Mouse (Mus musculus) embryonic facial prominence, embryonic 15.5 days (tissue): ENCODE measurements at regions not wholly inside any gene's neighbourhood (a gene's known extent, or its start where the extent isn't known, plus 50 kb on each side); places are given as distances from the start of the nearest gene placed in this dataset.

ENCODE experiments used
- ATAC-seq: fragments of 200-750 bp; cut with Nextera tagmentation; 2 replicates; pipeline ENCODE4 v1.8.0; 2017; ENCODE audit warnings: low read depth, moderate TSS enrichment; ENCODE audit not compliant: insufficient number of reproducible peaks, low FRiP score, low TSS enrichment
- H3K27ac ChIP-seq: fragments of 300-500 bp; sonication (generic); replicated peaks from 2 replicates; pipeline ENCODE4 v1.5.1; 2015; ENCODE audit warnings: mild to moderate bottlenecking, inconsistent platforms
- H3K27me3 ChIP-seq: fragments of 300-500 bp; sonication (generic); 2 replicates; pipeline ENCODE4 v1.6.1; 2015; ENCODE audit warnings: inconsistent platforms
- H3K36me3 ChIP-seq: fragments of 300-500 bp; sonication (generic); 2 replicates; pipeline ENCODE4 v1.6.1; 2015; ENCODE audit warnings: mild to moderate bottlenecking, inconsistent platforms
- H3K4me1 ChIP-seq: fragments of 300-500 bp; sonication (generic); 2 replicates; pipeline ENCODE4 v1.6.1; 2015; ENCODE audit warnings: inconsistent platforms
- H3K4me2 ChIP-seq: fragments of 300-500 bp; sonication (generic); replicated peaks from 2 replicates; pipeline ENCODE4 v1.6.1; 2015; ENCODE audit warnings: mild to moderate bottlenecking, inconsistent platforms
- H3K4me3 ChIP-seq: fragments of 300-500 bp; sonication (generic); replicated peaks from 2 replicates; pipeline ENCODE4 v1.5.1; 2015; ENCODE audit warnings: mild to moderate bottlenecking, inconsistent platforms
- H3K9ac ChIP-seq: fragments of 300-500 bp; sonication (generic); 2 replicates; pipeline ENCODE4 v1.6.1; 2015; ENCODE audit warnings: inconsistent platforms
- H3K9me3 ChIP-seq: fragments of 300-500 bp; sonication (generic); replicated peaks from 2 replicates; pipeline ENCODE4 v1.6.1; 2016; ENCODE audit warnings: inconsistent platforms
- WGBS: fragments of 180-500 bp; shearing (Covaris S2); methylation state at CpG from one replicate; pipeline ENCODE4 v1.1.7; 2015; 5-methylcytosine and 5-hydroxymethylcytosine counted together

GRCm38 (mm10) chr12:102057979-102058378 is 70.6 kb upstream of the Slc24a4 start:
- H3K9me3 ChIP-seq, result no peaks in the 10 kb centered on the region
- H3K4me1 ChIP-seq, result peaks cover 18% of the 10 kb centered on the region
- 49% methylated on average over 3 of the region's 3 CpGs for WGBS
- no peaks in the 10 kb centered on the region for H3K27me3 ChIP-seq
- H3K27ac ChIP-seq, result no peak overlapping the region
- H3K36me3 ChIP-seq, result no peaks in the 10 kb centered on the region
- no peak for ATAC-seq
- no peak overlapping the region for H3K4me3 ChIP-seq
- H3K9ac ChIP-seq, result no peak overlapping the region
- no peak overlapping the region for H3K4me2 ChIP-seq

- Histone ChIP-seq H3K4me2 (no peak overlapping the region), H3K36me3 (no peaks in the 10 kb centered on the region), H3K4me3 (no peak overlapping the region), H3K27ac (no peak overlapping the region), H3K9ac (no peak overlapping the region), H3K4me1 (peaks cover 18% of the 10 kb centered on the region), H3K9me3 (no peaks in the 10 kb centered on the region), H3K27me3 (no peaks in the 10 kb centered on the region)
- ATAC-seq, result no peak
- WGBS, result 82% methylated on average over 3 of the region's 3 CpGs
These were observed 70.1 kb upstream of the Slc24a4 start for GRCm38 (mm10) chr12:102058428-102058827.

GRCm38 (mm10) chr12:102061096-102061495 is 67.4 kb upstream of the Slc24a4 start:
- ATAC-seq, result no peak
- no peak overlapping the region for H3K4me3 ChIP-seq
- no peaks in the 10 kb centered on the region for H3K36me3 ChIP-seq
- no peaks in the 10 kb centered on the region for H3K27me3 ChIP-seq
- H3K27ac ChIP-seq, result peak overlapping the region; percentile 48; the same call in 1 of the 2 replicates
- peaks cover 29% of the 10 kb centered on the region for H3K4me1 ChIP-seq
- H3K9me3 ChIP-seq, result no peaks in the 10 kb centered on the region
- H3K9ac ChIP-seq, result no peak overlapping the region
- WGBS, result 33% methylated on average over 5 of the region's 5 CpGs
- H3K4me2 ChIP-seq, result no peak overlapping the region

GRCm38 (mm10) chr12:102061657-102062614 is 66.6 kb upstream of the Slc24a4 start:
- WGBS, result 44% methylated on average over 7 of the region's 7 CpGs
- ATAC-seq, result no peak

GRCm38 (mm10) chr12:102062648-102063047 is 65.9 kb upstream of the Slc24a4 start:
- 58% methylated on average over 7 of the region's 7 CpGs for WGBS
- Histone ChIP-seq H3K27ac (no peak overlapping the region), H3K9me3 (no peaks in the 10 kb centered on the region), H3K27me3 (no peaks in the 10 kb centered on the region), H3K36me3 (no peaks in the 10 kb centered on the region), H3K4me2 (no peak overlapping the region), H3K4me3 (no peak overlapping the region), H3K4me1 (peaks cover 29% of the 10 kb centered on the region), H3K9ac (no peak overlapping the region)
- no peak for ATAC-seq

More at GRCm38 (mm10) chr12:102061657-102062614, 66.6 kb upstream of the Slc24a4 start:
- H3K4me1 ChIP-seq, result peaks cover 29% of the 10 kb centered on the region
- peak overlapping the region; percentile 48 for H3K27ac ChIP-seq
- no peaks in the 10 kb centered on the region for H3K9me3 ChIP-seq
- H3K9ac ChIP-seq, result no peak overlapping the region
- no peaks in the 10 kb centered on the region for H3K36me3 ChIP-seq
- H3K4me2 ChIP-seq, result no peak overlapping the region
- no peak overlapping the region for H3K4me3 ChIP-seq
- no peaks in the 10 kb centered on the region for H3K27me3 ChIP-seq

- H3K4me2 ChIP-seq, result no peak overlapping the region
- peaks cover 29% of the 10 kb centered on the region for H3K4me1 ChIP-seq
- no peak overlapping the region for H3K9ac ChIP-seq
- no peak overlapping the region for H3K4me3 ChIP-seq
- WGBS, result 81% methylated on average over 6 of the region's 6 CpGs
- no peak overlapping the region for H3K27ac ChIP-seq
- H3K36me3 ChIP-seq, result no peaks in the 10 kb centered on the region
- no peak for ATAC-seq
- H3K9me3 ChIP-seq, result no peaks in the 10 kb centered on the region
- no peaks in the 10 kb centered on the region for H3K27me3 ChIP-seq
These were observed 65.3 kb upstream of the Slc24a4 start for GRCm38 (mm10) chr12:102063211-102063610.

GRCm38 (mm10) chr12:102064710-102065325 is 63.7 kb upstream of the Slc24a4 start:
- H3K27ac ChIP-seq, result peak overlapping the region; percentile 66
- no peak overlapping the region for H3K4me2 ChIP-seq
- no peaks in the 10 kb centered on the region for H3K27me3 ChIP-seq
- H3K4me3 ChIP-seq, result no peak overlapping the region
- ATAC-seq, result peak; percentile 72
- 31% methylated on average over 5 of the region's 5 CpGs for WGBS
- H3K4me1 ChIP-seq, result peaks cover 29% of the 10 kb centered on the region
- H3K9me3 ChIP-seq, result no peaks in the 10 kb centered on the region
- H3K36me3 ChIP-seq, result no peaks in the 10 kb centered on the region
- no peak overlapping the region for H3K9ac ChIP-seq

GRCm38 (mm10) chr12:102067685-102068084 is 60.8 kb upstream of the Slc24a4 start:
- Histone ChIP-seq H3K4me2 (no peak overlapping the region), H3K27ac (no peak overlapping the region), H3K4me1 (peaks cover 11% of the 10 kb centered on the region; the same call in 1 of the 2 replicates), H3K27me3 (no peaks in the 10 kb centered on the region), H3K9ac (no peak overlapping the region), H3K36me3 (no peaks in the 10 kb centered on the region), H3K9me3 (no peaks in the 10 kb centered on the region), H3K4me3 (no peak overlapping the region)
- ATAC-seq, result no peak
- 84% methylated on average over 7 of the region's 7 CpGs for WGBS

GRCm38 (mm10) chr12:102069521-102070201 is 58.9 kb upstream of the Slc24a4 start:
- no peak overlapping the region for H3K4me2 ChIP-seq
- H3K9me3 ChIP-seq, result no peaks in the 10 kb centered on the region
- H3K27me3 ChIP-seq, result no peaks in the 10 kb centered on the region
- no peak for ATAC-seq
- no peak overlapping the region for H3K4me3 ChIP-seq
- no peak overlapping the region for H3K9ac ChIP-seq
- no peak overlapping the region for H3K27ac ChIP-seq
- WGBS, result 69% methylated on average over 10 of the region's 10 CpGs
- H3K36me3 ChIP-seq, result no peaks in the 10 kb centered on the region
- H3K4me1 ChIP-seq, result peaks cover 7% of the 10 kb centered on the region; the same call in 1 of the 2 replicates

- WGBS, result 78% methylated on average over 9 of the region's 9 CpGs
- no peak for ATAC-seq
- no peak overlapping the region for H3K4me2 ChIP-seq
- no peak overlapping the region for H3K27ac ChIP-seq
- no peaks in the 10 kb centered on the region for H3K27me3 ChIP-seq
- H3K4me1 ChIP-seq, result no peaks in the 10 kb centered on the region
- no peak overlapping the region for H3K4me3 ChIP-seq
- no peaks in the 10 kb centered on the region for H3K36me3 ChIP-seq
- no peak overlapping the region for H3K9ac ChIP-seq
- H3K9me3 ChIP-seq, result no peaks in the 10 kb centered on the region
These were observed 56.5 kb upstream of the Slc24a4 start for GRCm38 (mm10) chr12:102071888-102072619.
